ENCODE assay signal across 12 mouse cellular contexts in genomic region chr4:148509450-148510084, GRCm38 (mm10). TPM values are rescaled to one million over a fixed set of nuclear protein-coding genes. Genes with fewer than 3 reads are reported as not detected.
DNase-seq lines count a peak whose midpoint lies in the region; ATAC-seq and TF ChIP-seq lines count a peak whose summit lies in the region.
"Had no signal": no experiment of that assay in that cellular context is flagged by ENCODE, and none has a peak within 500 bp of the region (broad histone marks: within the 10 kb centered on the region; RNA-seq: fewer than 3 reads in every experiment).

No protein-coding gene starts in this region.

- H3K9me3 ChIP-seq in heart, embryonic 12.5 days (replicated peaks): no peaks in the 10 kb centered on the region
- H3K9me3 ChIP-seq: G1E; midbrain, embryonic 13.5 days had no signal

- peak; percentile 48 for ATAC-seq in Patski
- ATAC-seq in heart, embryonic 12.5 days (ENCODE audit: insufficient number of reproducible peaks, low FRiP score): no peak
- ATAC-seq: midbrain, embryonic 13.5 days had no signal

- CTCF ChIA-PET in Patski (lab: Charles Lee): interaction anchor here (0.8 to 1.6 kb wide), 6 partner anchors 9 to 81 kb away, joined by 3 to 6 read pairs (median 4); partner anchors contain the start of gene Angptl7

- 0 out of 2 replicates have a peak overlapping the region, but pooled peaks have one; percentile 1 for H3K27ac ChIP-seq in spleen, adult 2 months (ENCODE audit: insufficient read depth, low read length)
- peak overlapping the region; percentile 49 for H3K27ac ChIP-seq in embryonic fibroblast, embryonic 13.5 days (ENCODE audit: insufficient read depth, low read length)
- 0 out of 2 replicates have a peak overlapping the region, but pooled peaks have one; percentile 4 for H3K27ac ChIP-seq in small intestine, adult 2 months (ENCODE audit: insufficient read depth, low read depth, low read length)
- H3K27ac ChIP-seq in heart, embryonic 12.5 days (ENCODE audit: poor library complexity, severe bottlenecking): no peak overlapping the region
- H3K27ac ChIP-seq: midbrain, embryonic 13.5 days had no signal

- DNase-seq in spleen, adult 2 months (ENCODE audit: low read depth in 1 of 2, low spot score in 2 of 2): peak in 1 of 2 experiments; percentile 2
- DNase-seq in spleen, postnatal 36 days (ENCODE audit: low spot score in 2 of 2): no peak
- DNase-seq in Patski (ENCODE audit: low read depth, low spot score): no peak
- DNase-seq in adrenal gland, postnatal 4 days (ENCODE audit: low spot score in 2 of 2): no peak
- DNase-seq: cerebellum, postnatal 14 days; kidney, postnatal 14 days; right cerebral cortex, postnatal 25 days had no signal

- TF ChIP-seq CTCF in spleen, adult 2 months (IDR thresholded peaks at IDR 0.05; ENCODE audit: extremely low read depth, insufficient read depth, insufficient read length, insufficient replicate concordance): no peak
- no peak for TF ChIP-seq CTCF in Patski (IDR thresholded peaks at IDR 0.05)
- TF ChIP-seq CTCF in embryonic fibroblast, embryonic 13.5 days (IDR thresholded peaks at IDR 0.05; ENCODE audit: borderline replicate concordance, insufficient read depth, low read length): no peak
- TF ChIP-seq CTCF in small intestine, adult 2 months (IDR thresholded peaks at IDR 0.05; ENCODE audit: extremely low read depth, insufficient read length, insufficient replicate concordance, low read depth, low read length): no peak

- no peak overlapping the region for H3K4me3 ChIP-seq in spleen, adult 2 months (ENCODE audit: extremely low read depth, insufficient read depth, insufficient read length)
- H3K4me3 ChIP-seq in embryonic fibroblast, embryonic 13.5 days (ENCODE audit: insufficient read depth, low read length): no peak overlapping the region
- no peak overlapping the region for H3K4me3 ChIP-seq in small intestine, adult 2 months (ENCODE audit: low read depth, low read length)
- H3K4me3 ChIP-seq in heart, embryonic 12.5 days: no peak overlapping the region
- H3K4me3 ChIP-seq: midbrain, embryonic 13.5 days had no signal

- 38% methylated on average over 8 of the region's 8 CpGs for WGBS in spleen, adult 2 months
- WGBS in small intestine, adult 2 months: 74% methylated on average over 8 of the region's 8 CpGs
- 84% methylated on average over 8 of the region's 8 CpGs for WGBS in heart, embryonic 12.5 days

- POLR2A ChIA-PET in Patski (lab: Charles Lee): interaction anchor here (0.6 to 1.6 kb wide), 3 partner anchors 12 to 22 kb away, joined by 3 to 4 read pairs (median 4); no protein-coding TSS in a partner anchor

- H3K36me3 ChIP-seq in spleen, adult 2 months (ENCODE audit: control insufficient read depth, insufficient read depth, low read length): peaks cover 4% of the 10 kb centered on the region
- peaks cover 17% of the 10 kb centered on the region for H3K36me3 ChIP-seq in small intestine, adult 2 months (ENCODE audit: control insufficient read depth, insufficient read depth, low read length)
- peaks cover 65% of the 10 kb centered on the region for H3K36me3 ChIP-seq in heart, embryonic 12.5 days

- TF ChIP-seq POLR2A in spleen, adult 2 months (IDR thresholded peaks at IDR 0.05; ENCODE audit: low read depth, low read length): no peak
- no peak for TF ChIP-seq POLR2A in embryonic fibroblast, embryonic 13.5 days (IDR thresholded peaks at IDR 0.05; ENCODE audit: low read depth, low read length)
- TF ChIP-seq POLR2A in small intestine, adult 2 months (IDR thresholded peaks at IDR 0.05; ENCODE audit: low read depth, low read length): no peak

- H3K27me3 ChIP-seq in spleen, adult 2 months (ENCODE audit: control insufficient read depth, insufficient read depth, low read length): no peaks in the 10 kb centered on the region
- H3K27me3 ChIP-seq in Patski: no peaks in the 10 kb centered on the region
- H3K27me3 ChIP-seq in small intestine, adult 2 months (ENCODE audit: control insufficient read depth, insufficient read depth, low read length): no peaks in the 10 kb centered on the region
- no peaks in the 10 kb centered on the region for H3K27me3 ChIP-seq in heart, embryonic 12.5 days (replicated peaks)
- H3K27me3 ChIP-seq: midbrain, embryonic 13.5 days had no signal

- in situ Hi-C loops in Patski (cut with MboI; ENCODE audit: low pct_unique_long_range_greater_than_20kb): no loop called here

- no peaks in the 10 kb centered on the region; the same call in 1 of the 2 replicates for H3K4me1 ChIP-seq in spleen, adult 2 months (ENCODE audit: control insufficient read depth, insufficient read depth, insufficient read length)
- peaks cover 25% of the 10 kb centered on the region for H3K4me1 ChIP-seq in embryonic fibroblast, embryonic 13.5 days (ENCODE audit: control insufficient read depth, insufficient read depth, low read length)
- H3K4me1 ChIP-seq in small intestine, adult 2 months (ENCODE audit: control insufficient read depth, insufficient read depth, insufficient read length, low read length): no peaks in the 10 kb centered on the region
- peaks cover 3% of the 10 kb centered on the region for H3K4me1 ChIP-seq in heart, embryonic 12.5 days (replicated peaks)
- H3K4me1 ChIP-seq: midbrain, embryonic 13.5 days had no signal

- no peak overlapping the region for H3K4me2 ChIP-seq in heart, embryonic 12.5 days
- H3K4me2 ChIP-seq: midbrain, embryonic 13.5 days had no signal

- H3K9ac ChIP-seq in heart, embryonic 12.5 days: no peak overlapping the region
- H3K9ac ChIP-seq: midbrain, embryonic 13.5 days had no signal

RNA-seq across cellular contexts. Expression of gene Angptl7, which starts 9.3 kb away (rescaled TPM):
- polyA plus RNA-seq in spleen, adult 2 months (2012; rRNA removed): 1.3 and 3.6 TPM in 2 replicates
- 0.13 TPM for polyA plus RNA-seq in Patski (2021)
- 2.3 and 3.2 TPM in 2 replicates for polyA plus RNA-seq in embryonic fibroblast, embryonic 13.5 days (2011; ENCODE audit: insufficient read length, low read depth, missing spikeins)
- polyA plus RNA-seq in small intestine, adult 2 months (2012; rRNA removed): 0.33 TPM in 1 of 2 replicates, not detected in the other
- 1 to 10 TPM; 1.3 to 1.5 TPM for total RNA-seq in adrenal gland, postnatal 4 days (2021)
- 5.0 and 5.8 TPM in 2 replicates for polyA plus RNA-seq in heart, embryonic 12.5 days (2016; fragmentation: Nextera tagmentation; extraction: Ambion mirVana)
- polyA plus RNA-seq: G1E had no signal

RNA-seq across cellular contexts. Expression of gene Exosc10, which starts 48.7 kb away (rescaled TPM):
- 29.2 and 31.6 TPM in 2 replicates for polyA plus RNA-seq in spleen, adult 2 months (2012; rRNA removed)
- 54.2 TPM for polyA plus RNA-seq in Patski (2021)
- 50.4 and 50.7 TPM in 2 replicates for polyA plus RNA-seq in embryonic fibroblast, embryonic 13.5 days (2011; ENCODE audit: insufficient read length, low read depth, missing spikeins)
- 8.6 and 11.3 TPM in 2 replicates for polyA plus RNA-seq in small intestine, adult 2 months (2012; rRNA removed)
- 10 to 100 TPM; 65.5 to 68.1 TPM for total RNA-seq in adrenal gland, postnatal 4 days (2021)
- polyA plus RNA-seq in heart, embryonic 12.5 days (2016; fragmentation: Nextera tagmentation; extraction: Ambion mirVana): 71.3 TPM in 2 replicates
